Comparison of ENCODE assay signal across 20 mouse cellular contexts in the genomic region with DNA sequence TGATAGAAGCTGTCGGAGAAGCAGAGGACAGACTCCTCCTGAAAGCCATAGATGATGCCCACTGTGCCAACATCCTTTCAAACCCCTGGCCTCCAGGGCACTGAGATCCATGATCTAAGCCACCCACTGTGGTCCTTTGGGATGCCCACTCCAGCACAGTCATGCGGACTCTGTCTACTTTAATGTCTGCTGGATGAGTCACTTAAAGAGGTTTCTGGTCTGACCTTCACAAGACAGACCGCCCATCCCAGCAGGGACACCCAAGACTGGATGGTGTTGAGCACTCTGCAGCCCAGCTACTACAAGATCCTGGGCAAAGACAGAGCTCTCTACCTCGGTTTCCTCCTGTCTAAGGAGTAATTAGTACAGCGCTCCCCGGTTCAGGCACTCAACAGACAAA.
DNase-seq lines count a peak whose midpoint lies in the region; ATAC-seq lines count a peak whose summit lies in the region.
"Had no signal": no experiment of that assay in that cellular context is flagged by ENCODE, and none has a peak within 500 bp of the region (broad histone marks: within the 10 kb centered on the region; RNA-seq: fewer than 3 reads in every experiment).

No protein-coding gene starts in this region.

- no peak overlapping the region for H3K9ac ChIP-seq in heart, embryonic 11.5 days (ENCODE audit: low read depth, low read length)
- no peak overlapping the region for H3K9ac ChIP-seq in neural tube, embryonic 15.5 days (replicated peaks)
- H3K9ac ChIP-seq: embryonic facial prominence, embryonic 15.5 days; heart, embryonic 12.5 days had no signal

- H3K4me2 ChIP-seq in heart, embryonic 11.5 days: no peak overlapping the region
- no peak overlapping the region for H3K4me2 ChIP-seq in neural tube, embryonic 15.5 days
- H3K4me2 ChIP-seq: embryonic facial prominence, embryonic 15.5 days; heart, embryonic 12.5 days had no signal

- H3K27me3 ChIP-seq in heart, embryonic 10.5 days (ENCODE audit: insufficient read depth, poor library complexity, severe bottlenecking): no peaks in the 10 kb centered on the region
- H3K27me3 ChIP-seq in heart, embryonic 11.5 days (ENCODE audit: control insufficient read depth, insufficient read depth, low read length): no peaks in the 10 kb centered on the region
- H3K27me3 ChIP-seq in neural tube, embryonic 15.5 days (replicated peaks): no peaks in the 10 kb centered on the region
- H3K27me3 ChIP-seq: CH12.LX; embryonic facial prominence, embryonic 15.5 days; heart, embryonic 12.5 days; Patski had no signal

- 86% methylated on average over 6 of the region's 6 CpGs for WGBS in heart, embryonic 10.5 days
- 92% methylated on average over 6 of the region's 6 CpGs for WGBS in heart, embryonic 11.5 days (ENCODE audit: insufficient replicate concordance)
- 90% methylated on average over 6 of the region's 6 CpGs for WGBS in neural tube, embryonic 15.5 days

- DNase-seq in adrenal gland, adult 2 months: peak; percentile 46
- DNase-seq in adrenal gland, postnatal 25 days: no peak
- DNase-seq in heart, embryonic 10.5 days (ENCODE audit: low spot score): no peak
- peak; percentile 23 for DNase-seq in 3T3-L1 (ENCODE audit: low read depth, low spot score)
- DNase-seq in c-Kit-positive CD71-positive TER-119-positive erythroid progenitor cells, embryonic 14.5 days (ENCODE audit: low spot score): no peak
- DNase-seq: cerebellum, adult 2 months; gastrocnemius, postnatal 10 days had no signal

- H3K9me3 ChIP-seq in heart, embryonic 10.5 days: no peaks in the 10 kb centered on the region
- H3K9me3 ChIP-seq in heart, embryonic 11.5 days (replicated peaks; ENCODE audit: control insufficient read depth, low read length): no peaks in the 10 kb centered on the region
- no peaks in the 10 kb centered on the region for H3K9me3 ChIP-seq in neural tube, embryonic 15.5 days (replicated peaks)
- H3K9me3 ChIP-seq: embryonic facial prominence, embryonic 15.5 days; heart, embryonic 12.5 days; hindbrain, embryonic 10.5 days had no signal

- H3K36me3 ChIP-seq in heart, embryonic 10.5 days: no peaks in the 10 kb centered on the region
- H3K36me3 ChIP-seq in heart, embryonic 11.5 days (ENCODE audit: control insufficient read depth, insufficient read depth, low read length): no peaks in the 10 kb centered on the region
- no peaks in the 10 kb centered on the region for H3K36me3 ChIP-seq in neural tube, embryonic 15.5 days
- H3K36me3 ChIP-seq: embryonic facial prominence, embryonic 15.5 days; heart, embryonic 12.5 days; hindbrain, embryonic 10.5 days had no signal

- 0 out of 2 replicates have a peak overlapping the region, but pooled peaks have one; percentile 1 for H3K27ac ChIP-seq in heart, embryonic 10.5 days
- no peak overlapping the region for H3K27ac ChIP-seq in heart, embryonic 11.5 days (ENCODE audit: low read depth, low read length)
- H3K27ac ChIP-seq in neural tube, embryonic 15.5 days (replicated peaks): peak overlapping the region; percentile 68; the same call in 1 of the 2 replicates
- H3K27ac ChIP-seq: embryonic facial prominence, embryonic 15.5 days; hindbrain, embryonic 10.5 days had no signal

- H3K4me3 ChIP-seq in heart, embryonic 10.5 days: no peak overlapping the region
- no peak overlapping the region for H3K4me3 ChIP-seq in heart, embryonic 11.5 days (ENCODE audit: low read depth, low read length)
- no peak overlapping the region for H3K4me3 ChIP-seq in neural tube, embryonic 15.5 days (replicated peaks)
- H3K4me3 ChIP-seq: embryonic facial prominence, embryonic 15.5 days; erythroblast, embryonic 14.5 days; heart, embryonic 12.5 days; hindbrain, embryonic 10.5 days had no signal

- no peak for ATAC-seq in heart, embryonic 11.5 days (replicated peaks; ENCODE audit: insufficient number of reproducible peaks, low FRiP score, low TSS enrichment)
- no peak for ATAC-seq in neural tube, embryonic 15.5 days (ENCODE audit: low FRiP score)
- ATAC-seq: activated CD4-positive, CD25-positive, alpha-beta regulatory T cell, adult 4 months; forebrain, embryonic 16.5 days; hindbrain, embryonic 16.5 days; inflammation-experienced regulatory T-cells, adult 6 months; intestine, postnatal 0 days; Patski had no signal

- peaks cover 12% of the 10 kb centered on the region for H3K4me1 ChIP-seq in heart, embryonic 10.5 days
- peaks cover 10% of the 10 kb centered on the region; the same call in 1 of the 2 replicates for H3K4me1 ChIP-seq in heart, embryonic 11.5 days (ENCODE audit: control insufficient read depth, insufficient read depth, low read length)
- peaks cover 27% of the 10 kb centered on the region for H3K4me1 ChIP-seq in neural tube, embryonic 15.5 days

Comparison
In these comparisons a context has a peak if more than half of its experiments do, and no peak if none do; other contexts are left out.
1. DNase-seq: peak in adrenal gland, adult 2 months (single experiment) and 3T3-L1 (single experiment); none in adrenal gland, postnatal 25 days (single experiment), heart, embryonic 10.5 days (single experiment) and c-Kit-positive CD71-positive TER-119-positive erythroid progenitor cells, embryonic 14.5 days (single experiment).